Mouse (Mus musculus) midbrain, embryonic 14.5 days (tissue): ENCODE results near the gene Tgm7. TPM values are rescaled to one million over a fixed set of nuclear protein-coding genes. Genes with fewer than 3 reads are reported as not detected.

Experiments
- ATAC-seq: fragments of 200-750 bp; cut with Nextera tagmentation; 2 replicates; pipeline ENCODE4 v1.8.0; 2017; ENCODE audit warnings: moderate number of reproducible peaks, moderate library complexity; ENCODE audit not compliant: low FRiP score, low TSS enrichment
- DNase-seq: peaks from one replicate; pipeline ENCODE4 v3.0.0-alpha.2; 2015
- H3K27ac ChIP-seq: fragments of 300-500 bp; sonication (generic); replicated peaks from 2 replicates; pipeline ENCODE4 v1.5.1; 2014; ENCODE audit warnings: mild to moderate bottlenecking, low read depth, low read length, moderate library complexity
- H3K27me3 ChIP-seq: fragments of 300-500 bp; sonication (generic); 2 replicates; pipeline ENCODE4 v1.6.1; 2014; ENCODE audit warnings: low read length, control low read depth, mixed read lengths; ENCODE audit not compliant: control insufficient read depth, insufficient read depth
- H3K36me3 ChIP-seq: fragments of 300-500 bp; sonication (generic); 2 replicates; pipeline ENCODE4 v1.6.1; 2014; ENCODE audit warnings: low read length, control low read depth; ENCODE audit not compliant: control insufficient read depth, insufficient read depth
- H3K4me1 ChIP-seq: fragments of 300-500 bp; sonication (generic); 2 replicates; pipeline ENCODE4 v1.6.1; 2014; ENCODE audit warnings: mild to moderate bottlenecking, antibody characterized with exemption, low read length, control low read depth; ENCODE audit not compliant: control insufficient read depth, insufficient read depth
- H3K4me2 ChIP-seq: fragments of 300-500 bp; sonication (generic); 2 replicates; pipeline ENCODE4 v1.6.1; 2014; ENCODE audit warnings: mild to moderate bottlenecking, low read length, moderate library complexity
- H3K4me3 ChIP-seq: fragments of 300-500 bp; sonication (generic); replicated peaks from 2 replicates; pipeline ENCODE4 v1.5.1; 2014; ENCODE audit warnings: low read depth, low read length
- H3K9ac ChIP-seq: fragments of 300-500 bp; sonication (generic); replicated peaks from 2 replicates; pipeline ENCODE4 v1.6.1; 2014; ENCODE audit warnings: mild to moderate bottlenecking, low read length, moderate library complexity
- H3K9me3 ChIP-seq: fragments of 300-500 bp; sonication (generic); 2 replicates; pipeline ENCODE4 v1.6.1; 2016; ENCODE audit warnings: low read length, control low read depth, mixed read lengths; ENCODE audit not compliant: control insufficient read depth
- WGBS: fragments of 180-500 bp; shearing (Covaris S2); extraction: QIAGEN DNeasy Blood & Tissue Kit; methylation state at CpG from one replicate; pipeline ENCODE4 v1.1.7; 2014; 5-methylcytosine and 5-hydroxymethylcytosine counted together
- polyA plus RNA-seq: library from polyadenylated mRNA; unstranded; fragments of >200 nt; fragmentation: Nextera tagmentation; extraction: Ambion mirVana; gene quantifications from 2 replicates; pipeline ENCODE4 v1.2.1, GENCODE M21; 2014

Gene Tgm7
- polyA plus RNA-seq, 1 experiment from 2014 or later = not detected

DNA sequence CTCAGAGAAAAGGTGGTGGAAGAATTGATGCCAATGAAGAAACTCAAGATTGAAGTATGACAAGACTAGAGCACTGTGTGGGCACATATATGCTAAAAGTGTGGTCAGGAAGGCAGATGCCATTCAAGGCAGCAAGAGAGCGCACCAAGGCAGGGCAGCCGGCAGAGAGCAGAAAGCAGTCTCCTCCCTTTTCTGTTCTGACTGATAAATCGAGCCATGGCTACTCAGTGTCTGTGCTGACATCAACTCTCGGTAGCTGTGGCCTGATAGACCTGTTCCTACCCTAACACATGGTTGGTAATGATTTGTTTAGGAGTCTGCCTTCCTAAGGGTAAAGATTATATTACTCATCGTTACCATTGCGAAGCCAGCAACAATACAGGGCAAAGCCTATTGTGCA, 53.7 kb downstream of the Tgm7 start:
- no peak overlapping the region for H3K4me2 ChIP-seq
- ATAC-seq = no peak
- DNase-seq = no peak
- no peak overlapping the region for H3K27ac ChIP-seq
- H3K4me3 ChIP-seq = no peak overlapping the region
- no peaks in the 10 kb centered on the region for H3K27me3 ChIP-seq
- no peaks in the 10 kb centered on the region for H3K9me3 ChIP-seq
- H3K36me3 ChIP-seq = no peaks in the 10 kb centered on the region
- H3K4me1 ChIP-seq = no peaks in the 10 kb centered on the region
- 91% methylated on average over 6 of the region's 6 CpGs for WGBS
- H3K9ac ChIP-seq = no peak overlapping the region

DNA sequence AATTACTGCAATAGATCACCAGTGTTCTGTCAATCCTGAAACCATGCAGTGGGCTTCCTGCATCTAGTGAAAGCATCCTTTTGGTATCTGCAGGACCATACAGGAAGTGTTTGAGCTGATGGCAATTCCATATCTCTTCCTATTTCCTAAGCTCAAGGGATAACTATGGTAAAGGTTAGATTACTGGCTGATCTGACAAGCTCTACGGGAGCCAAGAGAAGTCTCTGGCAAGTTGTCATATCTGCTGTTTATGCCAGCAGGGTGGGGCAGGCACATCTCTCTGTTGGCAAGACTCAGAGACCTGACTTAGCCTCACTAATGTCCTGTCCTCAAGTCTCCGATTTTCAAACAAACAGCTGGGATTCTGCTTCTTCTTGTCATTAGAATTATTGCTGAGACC, 55.5 kb downstream of the Tgm7 start:
- Histone ChIP-seq H3K27ac (no peak overlapping the region), H3K9me3 (no peaks in the 10 kb centered on the region), H3K4me3 (no peak overlapping the region), H3K36me3 (no peaks in the 10 kb centered on the region), H3K4me1 (no peaks in the 10 kb centered on the region), H3K4me2 (no peak overlapping the region), H3K27me3 (no peaks in the 10 kb centered on the region), H3K9ac (no peak overlapping the region)
- no peak for DNase-seq
- no peak for ATAC-seq
- 79% methylated on average over 2 of the region's 2 CpGs for WGBS

DNA sequence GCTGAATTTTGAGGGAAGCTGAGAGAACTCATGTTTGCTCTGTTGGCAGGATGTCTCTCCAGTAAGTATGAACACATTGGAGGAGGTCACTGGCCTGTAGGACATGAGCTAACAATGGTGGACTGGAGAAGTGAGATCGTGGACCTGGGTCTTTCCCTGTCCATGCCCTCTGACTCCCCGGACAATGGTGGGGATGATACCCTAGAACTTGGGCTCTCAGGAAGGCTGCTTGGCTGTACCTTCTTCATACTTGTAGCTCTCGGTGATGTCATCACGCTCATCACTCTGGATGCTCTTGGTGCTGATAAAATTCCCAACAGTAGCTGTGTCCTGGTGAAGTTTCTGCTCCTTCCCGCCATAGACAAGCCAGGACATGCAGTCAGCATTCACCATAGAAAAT, 57.4 kb downstream of the Tgm7 start:
- Histone ChIP-seq H3K27me3 (no peaks in the 10 kb centered on the region), H3K4me2 (no peak overlapping the region), H3K4me1 (no peaks in the 10 kb centered on the region), H3K9me3 (no peaks in the 10 kb centered on the region), H3K36me3 (no peaks in the 10 kb centered on the region), H3K4me3 (no peak overlapping the region), H3K9ac (no peak overlapping the region), H3K27ac (no peak overlapping the region)
- WGBS = 90% methylated on average over 5 of the region's 5 CpGs
- no peak for ATAC-seq
- no peak for DNase-seq

DNA sequence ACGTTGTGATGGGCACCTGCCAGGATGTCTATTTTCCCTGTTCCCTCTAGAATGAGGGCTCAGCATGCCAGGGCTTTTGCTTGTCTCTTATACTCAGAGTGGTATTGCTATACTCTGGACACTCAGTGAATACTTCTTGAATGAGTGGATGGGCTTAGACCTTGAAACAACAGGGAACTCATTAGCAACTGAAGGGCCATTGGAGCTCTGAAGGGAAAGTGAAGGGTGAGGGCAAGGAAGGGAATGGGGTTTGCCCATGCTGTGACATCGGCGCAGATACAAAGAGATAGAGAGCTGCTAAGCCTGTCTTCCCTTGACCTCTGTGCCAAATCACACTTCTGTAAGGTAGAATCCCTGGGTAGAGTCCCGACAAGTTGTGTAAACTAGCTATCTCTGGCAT, 63.9 kb downstream of the Tgm7 start:
- H3K27me3 ChIP-seq = no peaks in the 10 kb centered on the region
- no peaks in the 10 kb centered on the region for H3K36me3 ChIP-seq
- no peak overlapping the region for H3K9ac ChIP-seq
- H3K4me1 ChIP-seq = no peaks in the 10 kb centered on the region
- no peak overlapping the region for H3K27ac ChIP-seq
- no peak overlapping the region for H3K4me2 ChIP-seq
- WGBS = 79% methylated on average over 4 of the region's 4 CpGs
- H3K9me3 ChIP-seq = no peaks in the 10 kb centered on the region
- ATAC-seq = no peak
- DNase-seq = no peak
- no peak overlapping the region for H3K4me3 ChIP-seq

Other genes starting within 250 kb of the Tgm7 start
- 28.3 and 40.5 TPM in 2 replicates for gene Ubr1, start 139.1 kb downstream of the Tgm7 start, polyA plus RNA-seq
- 11.9 and 13.8 TPM in 2 replicates for gene Tmem62, start 132.8 kb downstream of the Tgm7 start, polyA plus RNA-seq
- 82.6 and 84.9 TPM in 2 replicates for gene Ccndbp1, start 101.4 kb downstream of the Tgm7 start, polyA plus RNA-seq
- 0.16 and 0.32 TPM in 2 replicates for gene Epb42, start 72.7 kb downstream of the Tgm7 start, polyA plus RNA-seq
- gene Tgm5, start 24.0 kb downstream of the Tgm7 start, polyA plus RNA-seq = not detected in 2 replicates
- 30.7 and 40.0 TPM in 2 replicates for gene Adal, start 30.6 kb upstream of the Tgm7 start, polyA plus RNA-seq
- 18.2 and 23.3 TPM in 2 replicates for gene Lcmt2, start 30.9 kb upstream of the Tgm7 start, polyA plus RNA-seq
- gene Tubgcp4, start 60.9 kb upstream of the Tgm7 start, polyA plus RNA-seq = 35.9 and 49.2 TPM in 2 replicates
- 8.0 and 9.3 TPM in 2 replicates for gene Zscan29, start 61.3 kb upstream of the Tgm7 start, polyA plus RNA-seq
- gene Trp53bp1, start 161.6 kb upstream of the Tgm7 start, polyA plus RNA-seq = 146 and 193 TPM in 2 replicates
- gene Map1a, start 179.8 kb upstream of the Tgm7 start, polyA plus RNA-seq = 19.6 and 25.7 TPM in 2 replicates
- gene Ppip5k1, start 245.6 kb upstream of the Tgm7 start, polyA plus RNA-seq = 14.9 and 19.7 TPM in 2 replicates
- 40.0 and 47.3 TPM in 2 replicates for gene Ckmt1, start 247.9 kb upstream of the Tgm7 start, polyA plus RNA-seq